Mouse (Mus musculus) monocyte, adult 5-6 weeks (primary cell): ENCODE data around the gene Cfap157. TPM values are rescaled to one million over a fixed set of nuclear protein-coding genes. Genes with fewer than 3 reads are reported as not detected.

Experiments
- ATAC-seq: fragments of 153-309, 156-312 bp; replicated peaks from 2 replicates; pipeline ENCODE4 v1.8.0; 2017; ENCODE audit warnings: mild to moderate bottlenecking; ENCODE audit not compliant: low TSS enrichment, insufficient number of reproducible peaks, severe bottlenecking, poor library complexity, low FRiP score
- total RNA-seq: library from RNA; stranded (forward); fragments of 200-1000, 200-491, 200-594 nt; gene quantifications from 3 replicates; pipeline ENCODE4 v1.2.3, GENCODE M21; 2017

Cfap157 gene
- total RNA-seq, 1 experiment from 2014 or later, result not detected

DNA sequence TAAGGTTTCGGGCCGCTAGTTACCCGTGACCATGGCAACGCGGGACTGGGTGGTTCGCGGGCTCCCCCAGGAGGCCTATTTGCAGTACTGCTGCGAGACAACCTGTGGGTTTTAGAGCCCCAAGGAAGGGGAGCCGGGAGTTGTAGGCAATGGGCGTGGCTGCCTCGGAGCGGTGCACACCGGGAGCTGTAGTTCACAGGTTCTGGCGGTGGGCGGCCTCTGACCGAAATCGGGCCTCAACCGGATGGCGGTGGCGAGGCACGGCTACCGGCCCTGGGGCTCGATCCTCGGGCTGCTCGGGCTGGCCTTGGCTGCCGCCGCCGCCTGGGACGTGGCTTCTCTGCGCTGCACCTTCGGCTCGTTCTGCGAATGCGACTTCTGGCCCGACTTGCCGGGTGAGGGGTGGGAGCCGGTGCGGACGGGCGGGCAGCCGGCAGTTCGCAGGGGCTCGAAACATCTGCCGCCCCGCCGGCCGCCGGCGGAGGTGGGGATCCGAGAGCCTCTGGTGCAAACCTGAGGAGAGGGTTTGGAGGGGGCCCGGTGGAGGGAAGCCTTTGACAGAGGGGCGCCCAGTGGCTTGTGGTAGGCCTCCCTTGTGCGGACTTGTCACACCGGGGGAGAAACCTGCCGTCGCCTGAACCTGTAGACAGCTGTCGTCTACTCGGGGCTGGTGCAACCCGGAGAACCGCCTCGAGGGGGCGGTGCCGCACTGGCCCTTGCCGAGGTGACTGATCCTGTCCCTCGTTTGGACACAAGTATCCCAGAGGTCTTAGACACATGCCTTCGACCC is 27.0 kb downstream of the Cfap157 start, which contains the start of gene Tor2a:
Tor2a (plus strand) TSS at position 179 of the 790 bp plus-strand sequence.
- ATAC-seq, result peak; percentile 97

DNA sequence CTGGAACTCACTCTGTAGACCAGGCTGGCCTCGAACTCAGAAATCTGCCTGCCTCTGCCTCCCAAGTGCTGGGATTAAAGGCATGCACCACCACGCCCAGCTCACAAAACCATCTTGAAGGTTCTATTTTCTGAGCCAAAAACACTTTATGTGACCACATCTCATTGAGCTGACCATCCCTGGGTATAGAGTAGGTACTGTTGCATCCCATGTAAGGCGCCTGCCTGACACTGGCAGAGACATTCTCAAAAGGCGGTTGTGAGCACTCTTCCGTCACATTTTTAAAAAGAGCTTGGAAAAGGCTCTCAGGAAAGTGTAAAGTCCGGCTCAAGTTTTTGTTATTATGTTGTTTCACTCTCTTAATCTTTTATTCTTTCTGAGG is 27.6 kb downstream of the Cfap157 start:
- no peak for ATAC-seq

DNA sequence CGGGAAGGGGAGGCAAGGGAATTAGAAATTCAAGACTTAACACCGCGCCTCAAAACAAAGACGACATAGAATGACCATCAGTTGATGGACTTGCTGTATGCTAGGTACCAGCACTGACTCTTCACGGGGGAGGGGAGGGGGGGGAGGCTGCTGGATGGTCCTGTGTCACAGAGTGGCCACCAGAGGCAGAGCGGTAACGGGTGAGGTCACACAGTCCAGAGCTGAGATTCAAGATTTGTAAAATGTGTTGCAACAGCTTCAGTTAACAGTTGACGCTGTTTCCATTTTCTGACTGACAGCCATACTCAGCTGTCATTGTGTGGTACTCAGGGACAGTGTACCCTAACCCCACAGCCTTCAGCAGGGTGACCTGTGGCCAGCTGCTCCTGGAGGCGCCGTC is 32.0 kb downstream of the Cfap157 start:
- no peak for ATAC-seq

DNA sequence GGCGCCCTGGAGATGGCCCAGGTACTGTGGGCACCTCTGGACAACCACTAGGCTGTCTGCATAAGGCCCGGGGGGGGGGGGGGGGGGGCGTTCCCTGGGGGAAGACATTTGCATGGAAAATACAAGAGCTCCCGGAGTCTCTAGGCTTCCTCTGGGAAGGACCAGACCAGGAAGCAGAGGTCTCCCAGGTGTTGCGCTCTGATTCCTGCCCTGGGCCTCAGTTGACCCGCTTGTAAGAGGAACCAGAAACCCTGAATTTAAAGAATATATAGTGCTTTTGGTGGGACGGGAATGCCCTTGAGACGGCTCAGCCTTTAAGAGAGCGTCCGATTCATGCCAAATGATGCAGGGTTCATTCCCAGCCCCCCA is 32.6 kb downstream of the Cfap157 start:
- ATAC-seq, result no peak

DNA sequence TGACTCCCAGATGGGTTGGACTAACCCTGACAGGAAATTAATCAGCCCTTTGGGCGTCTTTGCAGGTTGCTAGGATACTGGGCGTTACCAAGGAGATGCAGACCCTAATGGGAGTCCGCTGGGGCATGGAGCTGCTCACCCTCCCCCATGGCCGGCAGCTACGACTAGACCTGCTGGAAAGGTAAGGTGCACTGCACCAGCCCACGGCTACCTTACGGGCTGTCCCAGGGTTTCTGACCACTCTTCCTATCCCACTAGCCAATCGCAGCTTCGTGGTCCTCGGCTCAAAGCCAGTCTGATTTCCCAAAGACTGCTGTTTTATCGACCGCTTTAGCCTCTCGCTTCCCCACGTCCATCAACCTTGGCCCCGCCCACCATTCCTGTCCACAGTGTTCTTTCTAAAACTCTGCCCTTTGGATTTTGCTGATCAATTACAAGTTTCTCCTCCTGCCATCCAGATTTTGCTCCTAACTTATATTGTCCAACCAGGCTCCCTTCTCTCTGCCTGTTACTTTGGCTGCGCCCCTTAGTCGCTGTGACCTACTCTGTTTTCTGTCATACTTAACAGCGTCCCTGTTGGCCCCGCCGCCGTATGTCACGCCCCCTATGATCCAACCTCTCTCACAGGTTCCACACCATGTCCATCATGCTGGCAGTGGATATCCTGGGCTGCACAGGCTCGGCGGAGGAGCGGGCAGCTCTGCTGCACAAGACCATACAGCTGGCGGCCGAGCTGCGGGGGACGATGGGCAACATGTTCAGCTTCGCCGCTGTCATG is 33.2 kb downstream of the Cfap157 start:
- ATAC-seq, result no peak

DNA sequence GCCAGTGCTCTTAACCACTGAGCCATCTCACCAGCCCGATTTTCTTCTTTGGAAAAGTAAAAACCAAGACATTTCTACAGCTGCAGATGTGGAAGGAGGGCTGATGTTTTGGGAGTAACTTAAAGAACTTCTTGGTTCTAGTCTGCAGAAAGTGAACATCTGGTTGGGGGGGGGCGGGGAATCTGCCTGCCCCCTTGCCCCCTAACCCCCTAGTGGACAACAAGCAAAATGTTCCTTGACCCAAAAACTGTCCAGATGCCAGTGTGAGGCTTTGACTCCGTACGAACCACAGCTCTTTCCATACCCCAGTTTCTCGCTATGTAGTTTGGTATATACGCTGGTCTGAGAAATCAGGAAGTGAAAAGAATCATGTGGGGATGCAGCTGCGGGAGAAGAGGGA is 34.0 kb downstream of the Cfap157 start:
- no peak for ATAC-seq

DNA sequence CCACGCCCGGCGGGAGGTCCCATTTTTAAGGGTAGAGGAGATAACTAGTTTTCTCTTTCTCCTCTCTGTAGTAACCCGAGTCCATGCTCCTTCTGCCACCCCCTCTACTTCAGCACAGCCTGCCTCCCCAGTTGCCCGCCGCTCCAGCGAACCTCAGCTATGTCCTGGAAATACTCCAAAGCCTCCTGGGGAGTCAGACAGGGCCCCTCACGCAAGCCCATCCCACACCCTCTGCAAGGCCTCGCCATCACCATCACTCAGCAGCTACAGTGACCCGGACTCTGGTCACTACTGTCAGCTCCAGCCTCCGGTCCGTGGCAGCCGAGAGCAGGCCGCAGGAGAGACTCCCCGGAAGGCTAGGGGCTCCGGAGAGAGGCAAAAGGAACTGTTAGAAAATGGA is 35.1 kb downstream of the Cfap157 start:
- ATAC-seq, result no peak

DNA sequence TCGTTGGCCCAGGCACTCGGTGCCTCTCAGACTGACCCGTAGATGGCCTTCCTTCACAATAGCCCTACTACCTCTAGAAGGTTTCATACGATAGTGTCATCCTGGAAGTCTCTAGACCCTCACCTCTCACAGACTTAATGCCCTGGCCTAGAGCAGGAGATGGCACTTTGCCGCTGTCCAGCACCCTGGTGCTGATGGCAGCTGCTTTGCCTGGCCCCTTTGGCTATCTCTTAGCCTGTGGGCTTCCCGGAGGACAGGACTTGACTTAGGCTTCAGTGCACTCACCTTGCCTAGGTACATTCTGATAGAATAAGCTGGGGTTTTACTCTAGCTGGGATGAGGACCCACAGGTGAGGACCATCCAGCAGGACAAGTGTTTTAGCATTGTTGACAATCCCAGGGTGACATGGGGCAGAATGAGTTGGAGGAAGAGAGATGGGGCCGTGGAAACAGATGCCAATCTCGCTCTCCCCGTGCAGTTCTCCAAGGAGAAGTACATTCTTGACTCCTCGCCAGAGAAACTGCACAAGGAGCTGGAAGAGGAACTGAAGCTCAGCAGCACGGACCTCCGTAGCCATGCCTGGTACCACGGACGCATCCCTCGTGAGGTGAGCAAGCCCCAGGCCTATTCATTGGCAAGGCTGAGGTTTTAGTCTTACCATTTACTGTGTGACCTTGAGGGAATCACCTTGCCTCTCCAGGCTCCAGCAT is 39.8 kb downstream of the Cfap157 start:
- ATAC-seq, result no peak

DNA sequence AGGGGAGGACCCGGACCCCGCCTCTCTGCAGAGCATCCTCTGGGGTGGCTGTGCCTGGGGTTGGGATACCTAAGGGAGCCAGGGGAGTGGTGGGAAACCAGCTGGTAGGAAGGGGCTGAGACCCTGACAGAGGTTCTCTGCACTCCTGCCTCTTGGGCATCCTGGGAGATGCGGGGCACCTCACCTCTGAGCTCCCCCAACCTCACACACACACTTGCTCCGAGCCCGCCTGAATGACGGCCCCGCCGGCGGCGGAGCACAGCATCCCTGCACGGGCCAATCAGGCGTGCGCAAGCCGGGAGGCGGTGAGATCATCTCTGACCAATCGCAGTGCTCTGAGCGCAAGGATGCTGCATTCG is 42.1 kb downstream of the Cfap157 start:
- ATAC-seq, result no peak

DNA sequence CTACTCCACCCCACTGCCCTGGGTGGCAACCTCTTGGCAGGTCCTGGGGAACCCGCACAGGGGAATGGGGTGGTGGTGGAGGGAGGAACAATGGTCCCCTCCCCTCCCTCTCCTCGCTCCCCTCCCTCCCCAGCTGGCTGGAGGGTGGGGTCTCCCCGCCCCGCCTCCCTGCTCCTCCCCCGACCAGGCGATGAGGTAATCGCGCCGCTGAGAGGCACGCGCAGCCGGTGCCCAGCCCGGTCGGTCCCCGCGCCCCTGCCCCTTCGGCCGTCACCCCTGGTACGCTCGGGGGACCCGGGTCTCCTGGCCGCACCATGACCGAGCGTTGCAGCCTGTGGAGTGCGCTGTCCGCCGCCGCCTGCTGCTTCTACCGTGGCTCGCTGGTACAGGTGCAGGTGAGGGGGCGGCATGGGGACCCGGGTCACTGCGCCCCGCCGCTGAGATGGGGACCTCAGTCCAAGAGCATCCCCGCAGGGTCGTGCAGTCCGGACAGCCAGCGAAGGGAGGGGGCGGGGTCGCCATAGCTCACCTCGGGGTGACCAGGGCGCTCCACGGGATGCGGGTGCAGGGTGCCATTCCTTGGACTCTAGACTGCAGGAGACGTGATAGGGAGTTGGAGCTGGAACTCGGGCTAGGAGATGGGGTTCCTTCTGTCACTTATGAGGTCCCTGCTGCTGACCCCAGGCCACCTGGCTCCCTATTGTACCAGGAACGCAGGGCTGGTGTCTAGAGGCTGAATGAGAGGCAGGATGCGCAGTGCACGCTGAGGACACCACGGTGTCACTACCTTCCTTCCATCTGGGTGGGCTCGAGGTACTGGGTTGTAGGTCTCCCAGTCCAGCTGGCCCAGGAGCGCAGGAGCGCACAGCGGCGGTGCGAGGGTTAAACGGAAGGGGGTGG is 42.7 kb downstream of the Cfap157 start:
- ATAC-seq, result no peak

DNA sequence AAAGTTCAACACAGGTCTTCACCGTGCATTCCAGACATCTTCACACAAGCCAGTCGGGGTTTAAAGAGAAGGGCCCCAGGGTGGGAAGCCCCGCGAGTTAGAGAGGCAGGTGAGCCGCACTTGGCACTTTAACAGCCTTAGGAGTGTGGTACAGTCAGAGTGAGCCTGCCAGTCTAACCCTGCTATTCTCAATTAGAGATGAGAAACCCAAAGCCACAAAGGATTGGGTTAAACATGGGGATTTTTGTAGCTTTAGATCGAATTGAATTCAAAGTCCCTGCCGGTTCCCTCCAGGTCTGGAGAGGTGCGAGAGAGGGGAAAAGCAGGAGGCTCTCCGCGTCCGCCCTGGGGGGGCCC is 43.3 kb downstream of the Cfap157 start, which contains the start of gene 6330409D20Rik:
6330409D20Rik (minus strand) TSS at position 101 of the 357 bp plus-strand sequence.
- no peak for ATAC-seq

DNA sequence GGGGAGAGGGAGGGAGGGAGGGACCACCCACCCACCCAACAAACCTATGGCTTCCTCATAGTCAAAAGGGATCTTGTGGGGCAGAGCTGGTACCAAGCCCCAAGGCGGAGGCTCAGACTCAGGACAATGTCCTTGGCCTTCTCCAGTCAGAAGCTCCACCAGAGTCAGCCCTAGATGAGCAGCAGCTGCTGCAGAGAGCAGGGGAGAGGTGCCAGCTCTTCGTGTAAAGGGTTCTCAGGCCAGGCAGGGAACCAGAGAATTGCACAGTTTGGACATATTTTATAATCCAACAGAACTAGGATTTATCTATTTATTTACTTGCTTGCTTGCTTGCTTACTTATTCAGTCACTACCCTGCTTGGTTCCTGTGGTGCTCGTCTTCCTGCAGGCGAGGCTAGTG is 44.9 kb downstream of the Cfap157 start:
- ATAC-seq, result no peak

DNA sequence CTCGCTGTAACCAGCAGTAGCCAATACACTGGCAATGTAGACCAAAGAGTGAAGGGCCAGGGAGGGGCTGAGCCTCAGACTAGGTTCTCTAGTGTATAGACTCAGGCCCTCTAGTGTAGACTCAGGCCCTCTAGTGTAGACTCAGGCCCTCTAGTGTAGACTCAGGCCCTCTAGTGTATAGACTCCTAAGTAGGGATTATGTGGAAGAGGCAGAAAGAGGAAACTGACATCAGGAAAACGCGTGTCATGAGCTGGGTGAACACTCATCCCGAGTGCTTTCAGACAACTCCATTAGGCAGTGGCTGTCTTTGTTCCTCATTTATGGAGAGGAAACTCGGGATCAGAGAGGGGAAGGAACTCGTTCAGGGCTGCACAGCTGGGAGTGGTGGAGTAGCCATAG is 47.2 kb downstream of the Cfap157 start:
- no peak for ATAC-seq

DNA sequence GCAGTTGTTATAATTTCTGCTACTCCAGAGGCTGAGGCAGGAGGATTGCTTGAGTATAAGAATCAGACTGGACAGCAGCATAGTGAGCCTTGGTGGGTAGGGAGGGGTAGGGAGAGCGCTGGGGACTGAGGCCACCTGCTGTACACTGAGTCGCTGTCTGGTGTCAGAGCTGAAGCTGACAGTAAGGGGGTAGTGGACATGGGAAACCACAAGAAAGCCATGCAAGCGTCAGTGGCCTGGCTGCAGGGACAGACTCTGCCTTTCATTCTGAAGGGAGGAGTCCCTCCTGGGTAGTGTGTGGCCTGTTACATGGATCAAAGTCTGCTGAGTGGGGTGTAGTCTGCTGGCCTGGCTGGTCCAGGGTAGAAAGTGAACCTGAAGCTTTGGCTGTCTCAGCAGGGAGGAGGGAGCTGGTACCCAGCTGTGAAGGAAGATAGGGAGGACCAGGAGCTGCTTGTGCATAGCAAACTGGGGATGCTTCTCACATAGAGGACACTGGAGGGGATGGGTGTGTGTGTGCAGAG is 47.9 kb downstream of the Cfap157 start:
- peak; percentile 30; the same call in 1 of the 2 replicates for ATAC-seq

DNA sequence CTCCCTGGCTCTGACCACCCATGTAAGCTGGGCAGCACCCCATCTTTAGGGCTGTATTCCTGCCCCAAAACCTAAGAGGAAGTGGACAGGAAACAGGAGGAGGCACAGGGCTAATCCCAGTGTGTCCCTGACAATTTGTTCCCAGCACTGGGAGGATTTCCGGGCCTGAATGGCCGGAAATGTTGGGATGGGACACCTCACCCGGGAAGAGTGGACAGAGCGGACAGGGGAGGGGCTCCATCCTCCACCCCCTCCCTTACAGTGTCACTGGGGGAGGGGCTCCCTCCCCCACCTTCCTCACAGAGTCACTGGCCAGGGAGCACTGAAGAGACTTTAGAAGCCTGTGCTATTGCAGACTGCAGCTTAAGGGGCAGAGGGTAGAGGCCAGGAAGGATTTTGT is 49.3 kb downstream of the Cfap157 start:
- ATAC-seq, result no peak

DNA sequence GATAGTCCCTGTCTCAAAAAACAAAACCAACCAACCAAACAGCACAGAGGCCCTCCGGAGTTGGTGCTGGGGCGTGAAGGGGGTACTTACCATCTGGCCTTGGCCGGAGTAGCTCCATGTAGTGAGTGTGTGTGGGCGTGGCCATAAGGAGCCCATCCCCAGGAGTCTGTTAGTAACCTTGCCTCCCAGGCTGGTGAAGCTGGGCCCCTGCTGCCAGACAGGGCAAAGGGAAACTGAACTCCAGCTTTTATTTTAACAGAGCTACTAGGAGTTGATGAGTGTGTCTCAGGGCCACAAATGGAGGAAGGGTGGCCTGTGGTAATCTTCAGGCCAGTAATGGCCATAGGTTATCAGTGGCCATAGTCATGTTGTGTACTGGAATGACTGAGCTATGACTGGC is 49.7 kb downstream of the Cfap157 start:
- ATAC-seq, result no peak

DNA sequence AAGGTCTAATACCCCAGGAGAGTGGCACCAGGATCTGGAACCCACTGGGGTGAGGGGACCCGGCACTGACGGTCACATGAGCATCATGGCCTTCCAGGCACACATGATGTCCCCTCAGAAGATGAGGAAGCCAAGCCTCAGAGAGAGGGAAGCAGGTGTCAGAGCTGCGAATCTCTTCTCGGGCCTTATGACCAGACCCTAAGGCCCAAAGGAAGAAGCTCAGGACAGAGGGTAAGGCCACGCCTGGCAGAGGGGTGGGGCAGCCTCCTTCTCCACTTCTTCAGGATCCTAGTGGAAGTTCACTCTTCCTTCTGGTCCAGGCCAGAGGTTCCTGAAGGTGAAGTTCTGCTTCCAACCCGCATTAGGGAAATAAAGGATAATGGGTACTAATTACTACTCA is 51.5 kb downstream of the Cfap157 start:
- no peak for ATAC-seq

DNA sequence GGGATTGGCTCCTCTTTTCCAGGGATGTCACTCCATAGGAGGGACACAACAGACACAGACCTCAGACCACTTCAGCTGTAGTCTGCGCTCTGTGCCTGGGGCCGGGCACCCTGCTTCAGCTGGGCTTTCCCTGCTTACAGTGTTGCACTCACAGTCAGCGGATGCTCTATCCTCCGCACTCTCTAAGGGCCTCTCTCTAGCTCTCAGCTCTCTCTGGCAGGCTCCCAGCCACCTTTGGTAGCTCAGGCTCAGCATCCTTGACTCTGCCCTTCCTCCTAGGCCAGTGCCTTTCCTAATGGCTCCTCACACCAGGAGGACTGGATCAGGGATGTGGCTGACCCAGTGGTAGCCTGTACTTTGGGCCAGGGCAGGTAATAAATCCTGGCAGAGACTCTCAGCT is 52.3 kb downstream of the Cfap157 start:
- ATAC-seq, result no peak
